Mouse (Mus musculus) adrenal gland, adult 2 months (tissue): Measurements from ENCODE around the gene Adk. TPM values are rescaled to one million over a fixed set of nuclear protein-coding genes. Genes with fewer than 3 reads are reported as not detected.
A peak's percentile ranks its signal among the peaks of the same experiment; 100 is the strongest.

ENCODE experiments used
- DNase-seq: peaks from one replicate; pipeline ENCODE4 v3.0.0; 2021
- long read RNA-seq: library from polyadenylated mRNA; stranded (forward); transcript quantifications from one replicate; pipeline ENCODE4 v2.0.0, GENCODE M21; 2021
- polyA plus RNA-seq: library from polyadenylated mRNA; depleted of rRNA; stranded (reverse); fragments of >200 nt; gene quantifications from 2 replicates; pipeline ENCODE4 v1.2.3, GENCODE M21; 2012; rRNA removed
- total RNA-seq, 2 experiments: library from RNA; stranded (reverse); gene quantifications; 2 replicates each; pipeline ENCODE4 v1.2.3; 2021

Adk gene
- 100 to 1,000 TPM; 103 to 124 TPM for total RNA-seq
- 11.8 and 12.4 TPM in 2 replicates for polyA plus RNA-seq
- long read RNA-seq, transcript Adk-202 (2 exons, 289 nt), result minor isoform, 6 of 134 reads
- long read RNA-seq, transcript Adk-201 (11 exons, 1,782 nt), result minor isoform, 54 of 134 reads
- long read RNA-seq, transcript Adk-207 (11 exons, 1,818 nt), result major isoform, 69 of 134 reads
- long read RNA-seq, partial matches to known transcripts, result 1 of 134 reads
- long read RNA-seq, other reads (novel, unspliced or antisense), result 3 of 134 reads

DNA sequence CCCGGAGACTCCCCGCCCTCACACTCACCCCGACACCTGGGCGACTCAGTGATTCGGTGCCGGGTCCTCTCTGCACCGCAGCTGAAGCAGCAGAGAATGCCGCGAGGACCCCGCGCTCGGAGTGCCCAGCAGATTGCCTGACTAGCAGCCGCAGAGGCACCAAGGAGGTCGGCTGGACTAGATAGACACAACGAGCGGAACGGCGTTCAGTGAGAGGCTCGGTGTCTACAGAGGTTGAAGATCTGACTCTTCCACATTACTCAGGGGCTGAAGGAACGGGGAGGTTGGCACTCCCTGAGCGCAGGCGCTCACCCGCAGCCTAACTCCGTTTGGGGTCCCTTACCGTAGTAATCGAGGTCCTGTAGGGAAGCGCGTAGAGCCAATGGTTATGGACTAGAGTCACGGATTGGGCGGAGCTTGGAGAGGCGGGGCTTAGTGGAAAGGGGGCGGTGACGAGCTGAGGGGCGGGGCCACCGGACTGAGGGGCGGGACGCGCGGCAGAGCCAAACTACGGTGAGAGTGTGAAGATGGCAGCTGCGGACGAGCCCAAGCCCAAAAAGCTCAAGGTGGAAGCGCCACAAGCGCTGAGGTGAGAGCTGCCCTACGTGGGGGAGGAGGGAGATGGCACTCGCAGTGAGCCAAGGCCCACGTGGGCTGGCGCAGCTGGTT is at the start of gene Adk, which contains the start of gene Ap3m1:
TSS of gene Adk (plus strand) at position 463 of the 669 bp plus-strand sequence.
TSS of gene Ap3m1 (minus strand) at position 397 of the 669 bp plus-strand sequence.
- peak; percentile 96 for DNase-seq

DNA sequence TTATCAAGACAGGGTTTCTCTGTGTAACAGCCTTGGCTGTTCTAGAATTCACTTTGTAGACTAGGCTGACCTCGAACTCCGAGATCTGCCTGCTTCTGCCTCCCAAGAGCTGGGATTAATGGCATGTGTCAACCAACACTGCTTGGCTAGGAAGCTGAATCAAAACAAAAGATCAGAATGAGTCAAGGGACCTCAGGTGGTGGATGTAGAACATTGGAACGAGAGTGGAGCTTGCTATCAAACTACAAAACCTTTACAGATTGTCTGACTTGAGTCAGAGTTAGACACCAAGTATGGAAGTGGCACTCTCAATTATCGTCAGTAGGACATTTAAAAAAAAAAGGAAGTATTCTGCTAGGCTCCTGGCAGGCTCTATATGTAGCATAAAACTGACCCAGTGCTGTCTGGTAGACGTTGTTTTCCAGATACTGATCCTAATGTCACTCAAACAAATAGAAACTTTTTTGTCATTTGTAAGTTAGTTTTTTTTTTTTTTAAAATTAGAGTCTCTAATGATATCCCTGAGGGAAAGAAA is 38.5 kb upstream of the Adk start:
- no peak for DNase-seq

DNA sequence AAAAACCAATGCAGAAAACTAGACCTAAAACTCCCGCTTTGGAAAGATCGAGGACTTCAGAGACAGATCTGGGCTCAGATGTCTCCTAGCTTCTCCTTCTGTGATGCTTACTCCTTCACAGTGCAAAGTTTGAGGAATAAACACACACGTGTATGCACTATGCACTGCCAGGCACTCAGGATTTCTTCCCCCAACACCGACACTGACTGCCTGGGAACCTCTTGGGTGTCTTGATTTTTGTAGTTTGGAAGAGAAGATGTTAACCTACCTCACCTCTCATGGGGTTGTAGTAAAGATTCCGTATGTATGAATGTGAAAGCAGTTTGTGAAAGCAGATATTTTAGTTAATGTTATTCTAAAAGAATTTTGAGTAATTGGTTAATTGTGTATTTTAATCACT is 34.5 kb upstream of the Adk start:
- no peak for DNase-seq

DNA sequence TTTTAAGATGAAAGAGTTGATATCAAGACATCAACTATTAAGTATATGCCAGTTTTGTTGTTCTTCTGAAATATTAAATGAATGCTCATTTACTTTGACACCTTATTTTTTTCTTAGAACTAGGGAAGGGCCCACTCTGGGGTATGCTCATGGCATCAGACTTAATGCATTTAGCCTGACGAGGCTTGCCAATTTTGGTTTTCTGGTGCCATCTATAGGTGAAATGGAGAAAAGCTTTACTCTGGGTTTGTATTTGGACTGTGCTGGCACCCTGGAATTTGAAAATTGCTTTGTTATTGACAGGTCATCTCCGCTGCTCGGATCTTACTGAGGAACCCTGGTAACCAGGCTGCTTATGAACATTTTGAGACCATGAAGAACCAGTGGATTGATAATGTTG is 33.4 kb upstream of the Adk start:
- no peak for DNase-seq

DNA sequence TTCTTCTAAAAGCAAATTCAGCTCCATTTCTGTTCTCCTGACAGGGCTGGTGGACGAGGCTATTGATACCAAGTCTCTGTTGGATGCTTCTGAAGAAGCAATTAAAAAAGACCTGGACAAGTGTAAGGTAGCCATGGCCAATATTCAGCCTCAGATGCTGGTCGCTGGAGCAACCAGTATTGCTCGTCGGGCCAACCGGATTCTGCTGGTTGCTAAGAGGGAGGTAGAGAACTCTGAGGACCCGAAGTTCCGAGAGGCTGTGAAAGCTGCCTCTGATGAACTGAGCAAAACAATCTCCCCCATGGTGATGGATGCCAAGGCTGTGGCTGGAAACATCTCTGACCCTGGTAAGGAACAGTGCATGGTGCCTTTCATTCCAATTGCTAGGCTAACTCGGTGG is 31.9 kb upstream of the Adk start:
- DNase-seq, result no peak

DNA sequence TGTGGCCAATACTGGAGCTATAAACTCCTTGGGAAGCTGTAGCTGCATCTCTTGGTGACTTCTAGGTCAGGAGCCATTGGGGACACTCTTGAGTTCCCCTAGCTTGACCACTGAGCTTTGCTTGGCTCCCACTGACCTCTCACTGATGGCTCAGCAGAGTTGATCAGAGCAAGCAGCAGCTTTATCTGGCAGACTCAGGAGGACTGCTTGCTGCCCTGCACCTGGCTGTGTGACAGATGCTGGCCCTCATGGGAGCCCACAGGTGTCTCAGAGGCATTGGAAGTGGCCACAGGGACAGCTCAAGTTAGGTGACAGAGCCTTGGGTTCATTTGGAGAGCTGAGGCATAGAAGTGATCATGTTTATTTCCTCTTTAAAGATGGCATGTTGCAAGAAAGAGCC is 24.8 kb upstream of the Adk start:
- DNase-seq, result no peak

DNA sequence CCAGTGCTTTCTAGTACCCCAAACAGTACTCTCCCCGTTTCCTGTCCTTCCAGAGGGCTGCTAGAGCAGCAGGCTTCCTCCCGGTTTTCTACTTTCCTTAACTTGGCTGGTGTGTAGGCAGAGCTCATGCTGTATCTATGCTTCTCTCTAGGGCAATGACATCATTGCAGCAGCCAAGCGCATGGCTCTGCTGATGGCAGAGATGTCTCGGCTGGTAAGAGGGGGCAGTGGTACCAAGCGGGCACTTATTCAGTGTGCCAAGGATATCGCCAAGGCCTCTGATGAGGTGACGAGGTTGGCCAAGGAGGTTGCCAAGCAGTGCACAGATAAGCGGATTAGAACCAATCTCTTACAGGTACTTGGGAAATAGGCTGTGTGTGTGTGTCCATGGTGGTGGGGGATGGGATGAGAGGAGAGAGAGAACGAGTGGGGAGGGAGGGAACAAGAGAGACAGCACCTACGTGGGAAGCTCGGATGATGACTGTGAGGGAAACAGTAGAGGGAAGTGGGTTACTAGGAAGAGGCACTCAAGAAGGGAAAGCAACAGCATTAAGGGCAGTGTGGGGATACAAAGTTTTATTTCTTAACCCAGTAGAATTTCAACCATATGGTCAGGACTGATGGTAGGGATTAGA is 23.2 kb upstream of the Adk start:
- peak; percentile 31 for DNase-seq

DNA sequence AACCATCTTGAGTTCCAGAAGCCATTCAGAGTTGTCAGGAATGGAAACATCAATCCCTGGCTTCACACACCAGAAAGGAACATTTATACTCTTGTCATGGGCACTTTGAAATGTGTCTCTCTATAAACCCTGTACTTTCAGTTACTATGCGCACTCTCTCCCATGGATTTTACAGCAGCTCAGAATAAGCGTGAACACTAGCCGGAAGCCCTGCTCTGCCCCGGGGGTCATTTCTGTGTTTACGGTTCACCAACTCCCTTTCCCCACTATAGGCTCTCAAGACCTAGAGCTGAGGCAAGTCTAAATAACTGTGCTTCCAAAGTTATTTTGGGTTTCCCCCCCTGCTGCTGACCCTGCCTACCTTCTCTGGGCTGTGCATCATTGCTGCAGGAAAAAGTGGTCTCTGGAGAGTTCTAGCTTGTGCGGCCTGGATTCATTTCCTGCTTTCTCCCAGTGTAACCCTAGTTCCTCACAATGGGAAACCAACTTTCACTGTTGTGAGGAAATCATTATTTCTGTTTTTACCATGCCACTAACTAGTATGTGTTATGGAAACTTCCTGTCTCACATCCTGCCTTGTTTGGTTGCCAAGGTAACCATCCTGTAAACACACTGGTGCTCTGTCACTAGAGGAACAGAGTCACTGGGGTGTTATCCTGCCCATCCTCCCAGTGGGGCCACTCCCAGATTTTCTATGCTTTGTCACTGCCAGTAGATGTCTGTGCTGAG is 20.4 kb upstream of the Adk start:
- peak; percentile 67 for DNase-seq

DNA sequence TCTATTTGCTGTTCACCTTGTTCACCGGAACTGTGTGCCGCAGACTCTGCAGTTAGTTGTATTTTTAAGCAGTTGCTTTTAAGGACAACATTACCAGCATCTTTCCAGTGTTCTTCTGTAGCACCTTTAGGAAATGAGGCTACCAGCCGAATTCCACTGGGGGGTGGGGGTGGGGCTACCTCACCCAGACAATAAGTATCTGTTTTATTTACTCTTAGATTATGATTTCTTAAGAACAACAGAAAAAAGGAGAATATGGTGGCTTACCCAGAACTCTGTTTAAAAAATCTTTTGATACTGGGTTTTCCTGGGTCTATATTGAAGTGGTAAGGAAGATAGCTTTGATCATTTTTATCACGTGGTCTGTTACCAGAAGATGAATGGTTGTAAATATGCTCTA is 18.1 kb upstream of the Adk start:
- no peak for DNase-seq

DNA sequence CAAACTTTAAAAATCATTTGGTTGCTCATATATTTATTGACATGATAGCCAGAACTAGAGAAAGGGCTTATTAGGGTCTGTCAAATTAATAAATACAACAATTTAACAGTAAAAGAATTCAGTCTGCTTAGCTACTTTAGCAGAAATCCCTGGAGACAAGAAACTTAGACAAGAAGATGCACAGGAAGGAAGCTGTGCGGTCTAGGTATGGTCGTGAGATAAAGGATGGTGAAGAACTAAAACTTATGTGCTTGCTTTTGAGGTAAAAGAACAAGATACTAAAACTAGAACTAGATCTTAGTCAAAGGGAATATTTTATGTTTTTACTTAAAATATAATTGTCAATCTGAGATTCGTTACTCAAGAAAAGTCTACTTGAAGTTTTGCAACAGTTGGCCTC is 17.6 kb upstream of the Adk start:
- no peak for DNase-seq

DNA sequence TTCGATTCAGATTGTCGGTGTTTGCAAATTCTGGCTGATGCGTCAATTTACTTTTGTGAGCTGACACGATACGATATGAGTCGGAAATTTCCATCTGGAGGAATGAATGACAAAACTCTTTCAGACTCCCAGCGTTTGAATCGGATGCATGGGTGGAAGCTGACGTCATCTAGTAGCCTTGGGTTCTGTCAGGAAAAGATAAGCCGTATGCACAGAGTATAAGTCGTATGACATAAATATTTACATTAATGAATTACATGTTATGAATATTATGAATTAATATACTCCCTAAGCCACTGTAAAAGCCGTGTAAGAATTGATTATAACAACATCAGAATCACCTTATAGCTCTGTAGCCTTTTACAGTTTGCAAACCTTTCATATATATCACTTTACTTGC is 13.3 kb upstream of the Adk start:
- peak; percentile 33 for DNase-seq

DNA sequence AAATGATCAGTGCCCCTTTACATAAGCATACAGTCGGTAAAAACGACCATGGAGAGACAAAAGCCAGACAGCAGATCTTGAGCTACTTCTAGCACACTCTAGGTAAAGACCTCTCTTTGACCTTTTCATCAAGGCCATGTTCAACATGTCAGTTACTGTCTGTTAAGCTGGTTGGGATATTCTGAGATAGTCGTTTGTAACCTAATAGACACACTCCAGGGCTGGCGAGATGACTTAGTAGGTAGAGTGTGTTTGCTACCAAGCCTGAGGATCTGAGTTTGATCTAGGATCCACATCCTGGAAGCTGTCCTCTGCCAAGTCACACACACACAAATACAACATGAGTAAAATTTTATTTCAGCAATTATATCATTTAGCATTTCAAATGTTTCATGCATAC is 12.8 kb upstream of the Adk start:
- DNase-seq, result no peak

DNA sequence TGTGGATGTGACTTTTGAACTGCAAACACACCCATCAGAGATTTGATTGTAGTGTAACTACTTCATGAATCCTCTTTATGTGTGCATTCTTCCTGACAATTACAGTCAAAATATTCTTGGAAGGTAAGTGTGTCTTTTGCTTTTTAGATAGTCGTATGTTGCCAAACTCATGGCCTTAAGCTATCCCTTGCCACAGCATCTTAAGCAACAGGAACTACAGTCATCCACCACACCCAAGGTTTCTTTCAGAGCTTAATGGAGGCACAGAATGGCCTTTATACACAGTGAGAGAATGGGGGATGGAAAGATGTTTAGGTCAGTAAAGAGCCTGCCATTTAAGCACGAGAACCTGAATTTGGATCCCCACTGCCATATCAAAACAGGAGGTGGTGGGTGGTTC is 4.5 kb upstream of the Adk start:
- no peak for DNase-seq

DNA sequence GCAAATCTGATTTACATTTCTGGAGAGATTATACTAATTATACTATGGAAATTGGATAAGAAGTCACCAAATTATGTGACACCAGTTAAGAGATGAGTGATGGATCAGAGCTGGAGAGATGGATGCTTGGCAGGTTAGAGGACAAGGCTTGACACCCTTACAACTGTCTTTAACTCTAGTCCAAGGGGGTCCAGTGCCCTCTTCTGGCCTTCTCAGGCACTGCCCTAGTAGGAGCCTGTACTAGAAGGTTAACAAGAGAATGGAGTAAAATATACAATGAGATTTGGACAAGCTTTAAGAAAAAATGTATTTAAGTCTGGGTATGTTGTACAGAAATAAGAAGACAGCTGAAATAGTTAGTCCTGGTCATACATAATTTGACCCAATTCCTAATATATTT is 3.5 kb upstream of the Adk start:
- DNase-seq, result peak; percentile 61

DNA sequence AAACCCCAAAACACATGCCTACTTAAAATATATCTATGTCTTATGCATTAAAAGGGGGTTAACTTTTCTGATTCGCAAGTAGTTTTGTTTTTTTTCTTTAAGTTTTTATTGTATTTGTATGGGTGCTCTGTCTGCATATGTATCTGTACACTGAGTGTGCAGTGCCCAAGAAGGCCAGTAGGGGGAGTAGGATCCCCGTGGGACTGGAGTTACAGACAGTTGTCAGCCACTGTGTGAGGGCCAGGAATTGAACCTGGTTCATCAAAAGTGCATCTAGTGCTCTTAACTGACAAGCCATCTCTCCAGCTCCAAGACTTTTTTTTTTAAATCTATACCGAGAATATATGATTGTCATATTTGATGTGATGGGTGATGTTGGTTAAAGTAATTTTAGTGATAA is 1.6 kb upstream of the Adk start:
- DNase-seq, result no peak

DNA sequence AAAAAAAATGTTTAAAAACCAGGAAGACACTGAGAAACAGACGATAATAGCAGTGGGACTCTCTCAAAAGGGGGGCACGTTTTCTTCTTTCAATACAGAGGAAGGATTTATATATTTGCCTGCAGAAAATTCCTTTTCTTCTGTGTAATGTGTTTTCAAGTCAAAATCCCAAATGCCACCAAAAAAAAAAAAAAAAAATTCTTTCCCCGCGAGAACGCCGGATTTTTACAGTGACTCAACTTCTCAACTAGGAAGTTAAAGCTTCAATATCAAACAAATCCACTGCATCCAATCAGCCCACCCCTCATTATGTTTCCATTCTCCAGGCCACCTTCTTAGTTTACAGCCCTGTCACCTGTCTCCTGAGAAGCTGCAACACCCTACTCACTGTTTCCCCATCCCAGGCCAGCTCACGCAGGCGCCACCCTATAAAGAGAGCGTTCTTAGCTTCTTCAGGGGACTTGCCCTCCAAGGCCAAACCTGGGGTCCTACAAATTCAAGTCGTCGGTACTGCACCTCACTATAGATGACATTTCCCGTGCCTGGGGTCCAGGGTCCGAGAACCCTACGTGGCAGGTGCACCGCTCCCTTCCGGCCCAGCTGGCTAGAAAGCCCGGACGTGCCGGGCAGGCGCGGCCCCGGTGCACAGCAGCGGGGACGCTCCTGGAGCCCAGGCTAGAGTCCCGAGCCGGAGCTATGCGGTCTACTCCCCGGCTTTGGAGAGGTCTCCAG is 828 bp upstream of the Adk start:
- DNase-seq, result no peak

DNA sequence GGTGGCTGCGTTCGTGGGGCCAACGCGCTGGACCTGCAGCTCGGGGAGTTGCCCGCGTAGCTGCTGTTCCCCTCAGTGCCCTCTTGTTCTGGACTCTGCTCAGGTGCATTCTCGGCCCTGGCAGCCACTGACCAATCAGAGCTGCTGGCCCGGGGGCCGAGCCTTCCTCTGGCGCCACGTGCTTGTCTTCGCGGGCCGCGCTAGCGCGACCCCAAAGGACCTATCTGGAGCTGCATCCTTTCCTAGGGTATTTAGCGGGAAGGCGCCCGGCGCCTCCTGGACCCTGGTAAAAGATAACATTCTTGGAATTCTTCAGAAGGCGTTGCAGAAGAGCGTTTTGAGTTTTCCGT is 382 bp downstream of the Adk start:
- DNase-seq, result no peak

DNA sequence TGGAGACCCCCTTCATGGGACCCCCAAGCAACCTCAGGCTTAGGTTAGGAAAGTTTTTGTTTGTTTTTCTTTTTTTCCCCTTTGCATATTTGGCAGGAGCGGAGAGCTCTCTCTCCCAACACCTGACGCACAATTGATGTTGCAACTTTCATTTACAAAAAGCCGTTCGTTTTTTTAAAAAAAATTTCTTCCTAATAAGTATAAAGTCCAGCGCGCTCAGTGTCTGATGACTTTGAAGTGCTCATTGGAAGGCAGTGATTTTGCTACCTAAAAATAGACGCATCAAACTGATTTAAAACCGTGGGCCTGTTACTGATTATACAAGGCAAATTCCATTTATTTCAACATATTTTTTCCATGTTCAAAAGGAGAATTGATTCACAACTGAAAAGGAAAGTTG is 777 bp downstream of the Adk start:
- no peak for DNase-seq

DNA sequence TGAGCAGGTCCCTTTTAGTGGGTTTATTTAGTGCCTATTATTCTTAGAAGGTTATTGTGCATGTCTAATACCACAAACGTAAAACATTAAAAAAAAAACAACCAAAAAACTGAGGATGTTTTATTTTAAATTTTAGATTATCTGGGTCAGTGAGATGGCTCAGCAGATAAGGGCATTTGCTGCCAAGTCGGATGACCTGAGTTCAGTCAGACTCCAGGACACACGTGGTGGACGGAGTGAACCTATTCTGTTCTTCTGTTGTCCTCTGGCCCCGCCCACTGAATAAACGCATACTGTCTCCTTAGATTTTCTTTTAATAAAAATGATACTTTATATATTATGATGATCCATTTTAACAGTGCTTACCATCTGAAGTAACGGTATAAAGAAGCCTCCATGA is 1.2 kb downstream of the Adk start:
- DNase-seq, result peak; percentile 22

DNA sequence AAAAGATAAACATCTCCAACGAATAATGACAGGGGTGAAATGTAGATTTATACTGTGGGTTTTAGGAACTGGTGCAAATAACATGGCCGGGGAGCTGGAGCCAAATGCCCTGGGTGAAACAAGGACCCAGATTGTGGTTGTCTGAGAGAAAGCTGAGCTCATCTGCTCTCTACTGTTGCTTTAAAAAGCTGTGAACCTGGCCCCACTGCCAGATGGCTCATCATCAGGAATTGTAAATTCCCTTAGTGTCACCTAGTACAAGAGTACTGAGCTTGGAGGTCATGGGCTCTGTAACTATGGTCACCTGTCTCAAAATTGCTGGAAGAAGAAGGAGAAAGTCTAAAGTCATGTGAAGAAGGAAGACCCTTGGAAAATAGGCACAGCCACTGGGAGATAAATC is 6.6 kb downstream of the Adk start:
- no peak for DNase-seq

DNA sequence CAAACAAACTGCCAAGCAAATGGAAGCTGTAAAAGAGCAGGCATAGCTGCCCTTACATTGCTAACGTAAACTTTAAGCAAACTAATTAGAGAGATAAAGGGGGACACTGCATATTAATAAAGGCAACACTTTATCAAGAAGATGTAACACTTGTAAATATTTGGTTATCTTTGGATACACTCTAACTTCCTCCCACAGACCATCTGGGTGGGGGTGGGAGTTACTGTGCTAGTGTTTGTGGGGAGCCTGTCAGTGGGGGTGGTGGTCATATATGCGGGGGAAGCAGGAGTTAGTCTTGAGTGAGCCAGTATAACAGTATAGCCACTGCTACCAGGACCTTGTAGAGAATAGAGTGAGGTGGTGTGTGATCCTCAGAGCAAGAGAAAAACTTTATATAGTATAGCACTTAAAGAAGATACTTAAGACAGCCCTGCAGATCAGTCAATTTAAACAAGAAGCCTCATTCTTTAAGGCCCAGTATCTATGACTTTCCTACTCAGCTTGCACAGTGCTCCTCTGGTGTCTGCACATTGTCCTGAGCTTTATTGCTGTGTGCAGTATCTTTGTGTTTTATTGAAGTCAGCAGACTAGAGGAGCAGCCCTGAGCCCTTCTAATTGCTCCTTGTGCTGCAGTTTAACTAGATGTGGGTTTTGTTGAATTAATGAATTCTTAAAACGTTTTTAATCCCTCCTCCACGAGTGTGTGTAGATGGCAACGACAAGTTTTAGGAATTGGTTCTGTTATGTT is 10.6 kb downstream of the Adk start:
- DNase-seq, result no peak
